Mouse (Mus musculus): Measurements from ENCODE around the gene Pign. TPM values are rescaled to one million over a fixed set of nuclear protein-coding genes. Genes with fewer than 3 reads are reported as not detected.

Gene Pign
- total RNA-seq, 2 experiments from 2014 or later = 13.8 to 14.8 TPM

DNA sequence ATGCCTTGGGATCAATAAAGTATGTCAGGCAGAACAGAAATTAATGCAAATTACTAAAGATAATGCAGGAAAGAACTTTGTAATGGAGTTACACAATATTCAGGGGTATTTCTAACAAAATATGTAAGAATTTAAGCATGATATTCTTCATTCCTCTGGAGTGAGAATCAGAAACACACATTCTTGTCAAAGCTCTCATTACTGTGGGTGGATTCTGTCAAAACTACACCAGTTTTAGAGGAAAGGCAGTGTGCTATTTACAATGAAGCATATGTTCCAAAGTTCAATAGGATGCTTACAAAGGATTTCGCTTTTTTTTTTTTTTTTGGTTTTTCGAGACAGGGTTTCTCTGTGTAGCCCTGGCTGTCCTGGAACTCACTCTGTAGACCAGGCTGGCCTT is 82.6 kb downstream of the Pign start:
- DNase-seq (ENCODE audit: low spot score) = no peak
- intact Hi-C loops (cut with DNase I) = no loop called here

DNA sequence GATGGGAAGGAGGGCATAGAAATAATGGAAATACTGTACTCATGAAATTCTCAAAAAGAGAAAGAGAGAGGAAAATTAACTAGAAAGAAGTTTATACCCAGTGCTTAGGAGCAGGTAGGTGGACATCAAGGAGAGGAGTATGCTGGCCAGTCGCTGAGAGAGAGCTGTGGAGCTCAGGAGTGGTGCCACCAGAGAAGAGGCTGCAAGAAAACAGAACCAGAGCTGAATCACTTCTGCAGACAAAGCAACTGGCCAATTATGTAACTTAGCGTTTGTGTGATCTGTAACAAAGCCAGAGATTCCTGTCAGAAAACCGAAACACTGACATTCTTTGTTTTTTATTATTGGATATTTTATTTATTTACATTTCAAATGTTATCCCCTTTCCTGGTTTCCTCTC is 97.4 kb downstream of the Pign start:
- no peak for DNase-seq (ENCODE audit: low spot score)
- intact Hi-C loops (cut with DNase I) = no loop called here

DNA sequence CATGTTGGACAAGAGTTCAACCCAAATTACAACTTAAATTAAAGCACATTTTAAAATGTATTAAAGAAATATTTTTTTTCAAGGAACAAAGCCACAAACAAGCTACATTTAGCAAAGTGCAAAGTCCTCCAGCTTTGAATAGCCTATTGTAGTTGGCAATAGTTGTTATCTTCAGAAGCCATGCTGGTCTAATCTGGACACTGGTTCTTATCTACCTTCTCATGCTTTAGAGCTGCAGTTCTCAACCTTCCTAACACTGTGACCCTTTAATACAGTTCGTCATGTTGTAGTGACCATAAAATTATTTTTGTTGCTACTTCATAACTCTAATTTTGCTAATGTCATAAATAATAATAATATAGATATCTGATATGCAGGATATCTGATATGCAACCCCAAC is 99.2 kb downstream of the Pign start:
- intact Hi-C loops (cut with DNase I) = no loop called here
- DNase-seq (ENCODE audit: low spot score) = no peak

DNA sequence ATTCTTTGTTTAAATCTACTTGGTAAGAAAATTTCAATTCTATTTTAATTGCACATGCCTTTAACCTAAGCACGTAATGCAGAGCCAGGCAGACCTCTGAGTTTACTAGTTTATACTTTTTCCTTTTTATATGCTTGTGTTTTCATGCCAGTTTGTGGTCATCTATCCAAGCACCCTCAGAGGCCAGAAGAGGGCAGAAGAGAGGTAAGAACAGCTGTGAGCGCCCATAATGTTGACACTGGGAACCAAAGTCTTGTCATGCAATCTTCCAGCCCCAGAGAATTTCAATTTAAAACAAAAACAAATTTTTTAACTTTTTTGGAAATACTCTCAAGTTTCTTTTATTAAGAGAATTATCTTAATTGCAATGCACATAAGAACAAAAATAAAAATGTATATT is 99.7 kb downstream of the Pign start:
- no peak for DNase-seq (ENCODE audit: low spot score)
- intact Hi-C loops (cut with DNase I) = no loop called here

DNA sequence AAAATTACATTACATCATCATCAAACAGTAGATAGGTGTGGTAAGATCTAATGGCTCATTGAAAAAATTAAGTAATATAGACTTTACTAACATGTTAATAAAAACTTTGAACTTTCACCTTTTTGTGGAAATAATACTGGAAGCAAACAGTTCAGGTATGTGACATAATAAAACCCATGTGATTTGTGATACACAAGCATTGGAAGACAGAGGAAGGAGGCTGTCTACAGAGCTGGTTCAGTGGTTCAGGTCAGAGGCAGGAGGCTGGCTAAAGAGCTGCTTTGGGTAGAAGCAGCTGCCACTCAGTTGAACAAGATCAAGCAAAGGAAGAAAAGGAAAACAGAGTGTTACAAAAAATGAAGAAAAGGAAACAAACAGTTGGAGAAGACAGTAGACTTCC is 107.4 kb downstream of the Pign start:
- intact Hi-C loops (cut with DNase I) = no loop called here

DNA sequence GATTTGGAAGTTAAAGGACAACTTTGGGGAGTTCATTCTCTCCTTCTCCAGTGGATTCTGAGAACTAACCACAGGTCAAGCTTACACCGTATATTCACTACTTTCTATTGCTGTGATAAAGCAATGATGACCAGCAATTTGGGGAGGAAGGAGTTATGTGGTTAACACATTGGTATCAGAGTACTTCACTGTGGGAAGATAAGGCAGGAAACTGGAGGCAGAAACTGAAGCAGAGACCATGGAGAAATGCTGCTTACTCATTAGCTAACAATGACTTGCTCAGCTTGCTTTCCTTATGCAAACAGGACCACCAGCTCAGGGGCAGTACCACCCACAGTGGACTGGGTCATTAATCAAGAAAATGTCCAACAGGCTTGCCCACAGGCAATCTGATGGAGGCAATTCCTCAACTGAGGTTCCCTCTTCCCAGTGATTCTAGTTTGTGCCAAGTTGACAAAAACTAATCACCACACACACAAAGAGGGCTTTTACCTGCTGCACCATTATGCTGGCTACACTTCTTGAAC is 108.2 kb downstream of the Pign start:
- intact Hi-C loops (cut with DNase I) = no loop called here
- no peak for DNase-seq (ENCODE audit: low spot score)

More for the DNA sequence above, 107.4 kb downstream of the Pign start:
- no peak for DNase-seq (ENCODE audit: low spot score)

DNA sequence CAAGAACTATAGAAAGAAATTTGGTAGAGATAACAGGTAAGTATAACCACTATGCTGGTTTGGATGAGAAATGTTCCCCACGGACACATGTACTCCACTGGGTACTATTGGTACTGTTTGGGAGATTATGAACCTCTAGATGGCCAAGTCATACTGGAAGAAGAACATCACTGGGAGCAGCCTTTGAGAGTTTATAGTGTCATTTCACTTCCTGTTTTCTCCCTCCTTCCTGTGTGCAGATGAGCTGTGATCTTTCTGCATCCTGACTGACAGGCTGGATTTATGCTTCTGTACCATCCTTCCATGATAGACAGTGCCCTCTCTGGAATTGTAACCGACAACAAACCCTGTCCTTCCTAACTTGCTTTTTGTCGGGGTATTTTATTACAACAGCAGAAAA is 110.3 kb downstream of the Pign start:
- intact Hi-C loops (cut with DNase I) = no loop called here
- no peak for DNase-seq (ENCODE audit: low spot score)

DNA sequence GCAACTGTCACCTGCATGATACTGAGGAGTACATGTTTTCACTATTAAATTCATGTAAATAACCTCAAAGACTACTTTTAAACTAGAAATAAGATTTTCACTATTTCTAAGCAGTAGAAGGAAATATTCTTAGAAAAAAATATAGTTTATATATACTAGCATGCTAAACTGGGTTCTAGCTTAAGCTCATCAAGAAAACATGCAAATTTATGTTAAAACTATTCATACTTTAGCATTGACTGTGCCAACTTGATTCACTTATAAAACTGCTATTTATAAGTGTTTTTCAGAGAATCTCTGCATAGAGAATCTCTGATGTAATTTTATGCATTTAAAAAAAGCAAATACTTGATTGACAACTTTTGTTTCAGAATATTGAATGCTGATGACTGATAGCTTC is 113.3 kb downstream of the Pign start:
- intact Hi-C loops (cut with DNase I) = no loop called here
- no peak for DNase-seq (ENCODE audit: low spot score)

DNA sequence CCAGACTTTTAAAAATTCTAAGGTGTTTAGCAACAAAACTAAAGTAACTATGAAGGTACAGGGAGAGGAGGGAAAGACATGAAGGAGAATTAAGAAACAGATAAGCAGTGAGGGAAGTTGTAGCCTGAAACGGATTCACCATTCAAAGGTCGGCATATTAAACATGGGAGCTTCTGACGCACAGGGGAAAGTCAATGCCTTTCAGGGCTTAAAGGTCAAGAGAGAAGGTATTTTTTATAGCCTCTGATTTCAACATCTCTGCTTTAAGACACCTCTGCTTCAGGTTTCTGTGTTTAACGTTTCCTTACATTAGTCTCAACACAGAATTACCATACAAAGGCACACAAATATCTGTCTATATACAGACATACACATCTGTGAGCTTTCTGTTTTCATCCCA is 113.8 kb downstream of the Pign start:
- intact Hi-C loops (cut with DNase I) = no loop called here
- DNase-seq (ENCODE audit: low spot score) = no peak

DNA sequence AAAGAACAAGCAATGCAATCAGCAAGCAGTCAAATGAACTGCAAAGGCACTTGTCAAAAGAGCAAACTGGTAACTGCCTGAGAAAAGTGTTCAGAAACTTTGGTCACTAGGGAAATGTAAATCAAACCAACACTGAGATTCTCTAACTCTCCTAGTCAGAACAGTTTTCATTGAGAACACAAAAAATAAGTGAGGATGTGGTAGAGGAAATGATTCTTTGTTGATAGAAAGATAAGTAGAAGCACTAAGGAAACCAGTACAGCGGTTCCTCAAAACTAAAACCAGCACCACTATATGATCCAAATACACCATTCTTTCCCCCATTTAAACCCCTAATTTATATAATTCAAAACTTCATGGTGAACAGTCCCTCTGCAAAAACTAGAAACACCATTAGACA is 120.4 kb downstream of the Pign start:
- no peak for DNase-seq (ENCODE audit: low spot score)
- intact Hi-C loops (cut with DNase I) = no loop called here

DNA sequence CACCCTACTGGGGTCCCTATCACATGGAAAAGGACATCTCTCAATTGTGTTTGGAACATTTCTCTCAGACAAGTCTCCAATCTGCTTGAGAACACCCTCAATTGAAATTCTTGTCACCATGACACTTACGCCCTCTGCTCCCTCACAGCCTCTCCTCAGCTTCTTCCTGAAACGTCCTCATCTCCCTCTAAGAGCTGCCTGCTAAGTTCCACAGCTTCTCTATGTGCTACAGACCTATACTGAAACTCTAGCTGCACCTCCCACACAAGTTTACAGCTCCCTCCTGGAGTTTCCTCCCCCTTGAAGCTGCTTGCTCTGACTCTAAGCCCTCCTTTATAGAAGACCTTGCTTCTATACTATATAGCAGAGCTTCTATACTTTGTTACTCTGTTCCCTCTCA is 139.7 kb downstream of the Pign start:
- intact Hi-C loops (cut with DNase I) = no loop called here
- no peak for DNase-seq (ENCODE audit: low spot score)

DNA sequence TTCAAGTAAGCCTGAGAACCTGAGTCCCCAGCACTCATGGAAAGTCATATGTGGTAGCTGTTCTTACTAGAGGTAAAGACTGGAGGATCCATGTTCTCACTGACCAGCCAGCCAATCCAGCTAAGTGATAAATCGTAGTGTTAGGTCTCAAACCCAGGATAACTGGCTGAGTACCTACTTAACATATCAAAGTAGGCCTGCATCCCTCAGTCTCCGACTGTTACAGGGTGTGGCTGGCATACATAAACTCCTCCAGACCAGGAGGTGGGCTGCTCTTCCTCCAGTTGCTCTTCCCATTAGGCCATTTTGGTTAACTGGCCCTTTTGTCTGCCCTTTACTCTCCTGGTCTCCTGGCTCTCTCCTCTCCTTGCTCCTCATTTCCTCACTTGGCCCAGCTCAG is 141.2 kb downstream of the Pign start:
- no peak for DNase-seq (ENCODE audit: low spot score)
- intact Hi-C loops (cut with DNase I) = no loop called here

DNA sequence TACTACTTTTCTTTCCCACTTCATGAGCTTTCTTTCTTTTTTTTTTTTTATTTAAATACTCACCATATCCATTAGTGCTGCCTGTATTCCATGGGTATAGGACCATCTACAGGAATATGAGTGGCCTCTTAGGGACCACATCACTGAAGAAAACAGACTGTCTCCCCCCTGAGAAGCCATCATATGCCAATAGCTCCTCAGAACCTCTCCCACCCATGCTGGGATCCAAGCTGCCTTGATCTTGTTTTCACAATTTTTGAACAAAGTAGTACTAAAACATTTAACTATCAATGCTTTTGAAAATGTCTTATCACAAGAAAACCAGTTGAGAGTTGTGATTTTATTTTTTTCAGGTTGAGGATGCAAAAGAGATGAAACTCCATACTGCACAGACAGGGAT is 145.4 kb downstream of the Pign start:
- DNase-seq (ENCODE audit: low spot score) = no peak
- intact Hi-C loops (cut with DNase I) = no loop called here

DNA sequence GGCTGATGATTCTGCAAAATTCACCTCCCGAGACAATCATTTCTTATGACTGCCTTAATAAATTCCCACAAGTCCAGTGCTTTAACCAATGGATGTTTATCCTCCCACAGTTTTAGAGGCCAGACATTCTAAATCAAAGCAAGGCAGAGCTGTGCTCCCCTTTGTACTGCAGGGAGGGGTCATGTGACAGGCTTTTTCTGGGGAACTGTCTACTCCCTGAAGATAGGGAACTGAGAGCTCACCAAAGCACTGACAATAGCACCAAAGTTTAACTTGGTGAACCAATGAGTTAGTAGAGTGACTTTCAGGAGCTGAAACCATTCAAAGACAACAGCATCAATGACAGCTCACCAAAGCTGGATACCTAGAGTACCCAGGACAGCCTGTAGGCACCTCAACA is 156.4 kb downstream of the Pign start:
- intact Hi-C loops (cut with DNase I) = no loop called here

DNA sequence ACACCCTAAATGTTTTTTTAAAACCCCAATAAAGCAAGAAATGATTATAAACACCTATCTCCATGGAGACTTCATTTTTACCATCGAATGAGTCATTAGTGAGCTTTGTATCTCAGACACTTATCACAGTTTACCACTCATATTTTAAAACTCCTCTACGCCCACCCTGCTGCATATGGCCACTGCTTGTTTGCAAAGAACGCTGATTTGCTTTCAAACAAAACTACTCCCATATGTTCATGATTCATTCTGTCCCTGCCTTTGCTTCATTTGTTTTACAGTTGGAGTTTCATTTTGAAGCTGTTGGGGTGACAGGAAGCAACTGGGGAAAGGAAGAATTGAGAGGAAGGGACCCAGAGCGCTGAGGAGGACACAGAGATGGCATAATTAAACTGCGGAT is 170.9 kb downstream of the Pign start:
- intact Hi-C loops (cut with DNase I) = no loop called here
- DNase-seq (ENCODE audit: low spot score) = no peak

More for the DNA sequence above, 156.4 kb downstream of the Pign start:
- no peak for DNase-seq (ENCODE audit: low spot score)

DNA sequence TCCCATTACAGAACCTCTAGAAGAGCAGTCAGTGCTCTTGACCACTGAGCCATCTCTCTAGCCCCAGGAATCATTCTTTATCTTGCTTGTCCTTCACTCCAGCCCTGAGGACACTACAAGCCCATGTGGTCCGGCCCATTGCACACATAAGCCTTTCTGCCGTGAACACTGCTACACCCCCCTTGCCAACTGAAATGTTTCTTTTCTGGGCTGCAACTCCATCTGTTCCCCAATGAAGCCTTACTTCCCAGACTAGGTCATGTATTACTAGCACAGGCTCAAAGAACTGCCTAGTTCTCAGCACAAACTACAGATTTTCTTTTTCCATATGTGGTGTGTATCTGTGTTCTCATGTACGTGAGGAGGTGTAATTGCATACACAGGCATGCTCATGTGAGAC is 174.0 kb downstream of the Pign start:
- no peak for DNase-seq (ENCODE audit: low spot score)
- intact Hi-C loops (cut with DNase I) = no loop called here

DNA sequence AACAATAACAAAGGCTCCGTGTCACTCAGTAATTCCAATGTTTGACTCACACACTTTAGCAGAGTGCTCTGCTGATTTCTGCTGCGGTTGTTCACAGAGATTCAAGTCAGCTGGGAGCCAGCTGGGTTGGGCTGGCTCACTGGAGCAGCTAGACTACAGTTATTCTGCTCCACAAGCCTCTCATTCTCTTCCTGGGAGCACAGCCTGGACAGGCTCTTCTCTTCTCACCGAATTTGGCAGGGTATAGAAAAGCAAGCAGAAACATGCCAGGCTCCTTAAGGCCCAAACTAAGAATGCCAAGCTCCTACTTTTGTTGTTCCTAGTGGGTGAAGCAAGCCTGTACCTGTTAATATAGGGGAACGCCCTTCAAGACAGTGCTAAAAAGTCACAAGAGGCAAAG is 176.4 kb downstream of the Pign start:
- intact Hi-C loops (cut with DNase I) = no loop called here

More for the DNA sequence above, 176.4 kb downstream of the Pign start:
- no peak for DNase-seq (ENCODE audit: low spot score)

Small RNAs within 50 kb of the gene (microRNA-seq; reads per million reads assigned to microRNA genes)
- gene Gm22426 = not detected

Other genes starting within 250 kb of the Pign start
- 10 to 100 TPM; 19.2 to 23.1 TPM for gene Relch, start 184 bp upstream of the Pign start, total RNA-seq (2021)
- 1 to 10 TPM; 1.9 to 2.0 TPM for gene Tnfrsf11a, start 117.0 kb upstream of the Pign start, total RNA-seq (2021)

Measured in heart, postnatal 25 days (tissue).